Mouse (Mus musculus): ENCODE results near the gene Gps2. TPM values are rescaled to one million over a fixed set of nuclear protein-coding genes. Genes with fewer than 3 reads are reported as not detected.
A peak's percentile ranks its signal among the peaks of the same experiment; 100 is the strongest.

Gene Gps2
- total and polyA plus RNA-seq, 3 experiments = 25.0 to 73.6 (median 29.4) TPM

DNA sequence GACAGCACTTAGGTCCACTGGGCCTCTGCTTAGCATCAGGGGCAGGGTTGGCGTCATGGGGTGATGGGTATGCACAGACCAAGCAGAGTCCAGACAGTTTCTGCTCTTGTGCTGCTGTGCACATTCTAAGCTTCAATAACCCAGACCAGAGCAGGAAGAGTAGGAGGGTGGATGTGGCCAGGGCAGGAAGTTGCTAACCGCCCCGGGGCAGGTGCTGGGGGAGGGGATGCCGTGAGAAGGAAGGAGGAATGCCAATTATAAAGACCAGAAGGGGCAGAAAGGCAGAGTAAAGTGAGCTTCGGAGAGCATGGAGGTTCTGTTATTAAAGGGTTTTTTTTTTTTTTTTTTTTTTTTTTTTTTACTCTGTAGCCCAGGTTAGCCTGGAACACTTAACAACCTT is 19.0 kb upstream of the Gps2 start:
- Histone ChIP-seq H3K4me3 (replicated peaks in 1 of 3; ENCODE audit: low read depth in 2 of 3, low read length in 2 of 3, poor library complexity in 1 of 3) (peak overlapping the region; percentile 53 to 65 (median 63)), H3K4me2 (ENCODE audit: insufficient read depth, low read depth, poor library complexity, severe bottlenecking) (peak overlapping the region; percentile 46), H3K27ac (ENCODE audit: insufficient read depth, low read depth) (peak overlapping the region; percentile 37), H3K27me3 (replicated peaks) (no peaks in the 10 kb centered on the region), H3K36me3 (replicated peaks in 1 of 2; ENCODE audit: control insufficient read depth in 1 of 2, insufficient read depth in 1 of 2, low read length in 1 of 2) (peaks cover 3 to 31% of the 10 kb centered on the region in 2 experiments), H3K9ac (ENCODE audit: insufficient read depth, low read depth) (peak overlapping the region; percentile 74), H3K79me2 (replicated peaks; ENCODE audit: control insufficient read depth, extremely low read depth, insufficient read depth, poor library complexity, severe bottlenecking) (no peaks in the 10 kb centered on the region), H3K4me1 (ENCODE audit: control insufficient read depth in 1 of 2, insufficient read depth in 2 of 2) (peaks cover 5 to 30% of the 10 kb centered on the region in 2 experiments; a peak in 3 of 4 replicates), H3K9me3 (replicated peaks; ENCODE audit: low read length) (no peaks in the 10 kb centered on the region)
- peak; percentile 84 for DNase-seq (ENCODE audit: extremely low read depth)
- dilution Hi-C loops (cut with MboI; ENCODE audit: extremely low pct_ligation_motif_present, extremely low pct_unique_long_range_greater_than_20kb, low sequenced_read_pairs) (no loop called here), in situ Hi-C loops (cut with MboI; ENCODE audit: low pct_ligation_motif_present, low pct_unique_long_range_greater_than_20kb, low sequenced_read_pairs) (no loop called here)
- TF ChIP-seq JUN (IDR thresholded peaks at IDR 0.05; ENCODE audit: insufficient read depth, low read depth, low read length) (no peak), ELF1 (IDR thresholded peaks at IDR 0.05; ENCODE audit: low read depth, low read length) (peak; percentile 77), MYC (IDR thresholded peaks at IDR 0.05; ENCODE audit: low read depth, low read length) (no peak), POLR2A (IDR thresholded peaks at IDR 0.05; ENCODE audit: low read depth, low read length) (peak; percentile 51), ZC3H11A (IDR thresholded peaks at IDR 0.05; ENCODE audit: low read depth, low read length) (no peak), TBP (conservative IDR thresholded peaks at IDR 0.05; ENCODE audit: low read depth, low read length) (peak; percentile 65; the same call in 1 of the 2 replicates), MEF2A (IDR thresholded peaks at IDR 0.05; ENCODE audit: borderline replicate concordance, low read depth, low read length) (no peak), HCFC1 (IDR thresholded peaks at IDR 0.05; ENCODE audit: low read depth, low read length) (0 out of 2 replicates have a peak, but pooled peaks have one; percentile 9), NRF1 (IDR thresholded peaks at IDR 0.05; ENCODE audit: low read depth, low read length) (no peak), ZNF384 (IDR thresholded peaks at IDR 0.05; ENCODE audit: low read depth, low read length) (peak; percentile 82), SIN3A (IDR thresholded peaks at IDR 0.05; ENCODE audit: low read length) (peak; percentile 51; the same call in 1 of the 2 replicates), CHD2 (IDR thresholded peaks at IDR 0.05; ENCODE audit: low read length) (peak; percentile 85; the same call in 1 of the 2 replicates), USF2 (conservative IDR thresholded peaks at IDR 0.05; ENCODE audit: low read depth, low read length) (no peak), KAT2A (IDR thresholded peaks at IDR 0.05; ENCODE audit: insufficient replicate concordance, low read length) (no peak), CTCF (conservative IDR thresholded peaks at IDR 0.05 in 1 of 2, IDR thresholded peaks at IDR 0.05 in 1 of 2; ENCODE audit: low read depth in 2 of 2, low read length in 2 of 2) (no peak), GABPA (IDR thresholded peaks at IDR 0.05; ENCODE audit: insufficient replicate concordance, low read depth, low read length) (no peak), TCF12 (IDR thresholded peaks at IDR 0.05; ENCODE audit: low read depth, low read length) (no peak), ETS1 (conservative IDR thresholded peaks at IDR 0.05; ENCODE audit: low read depth, low read length) (no peak), MXI1 (IDR thresholded peaks at IDR 0.05; ENCODE audit: low read depth, low read length) (no peak; the same call in 1 of the 2 replicates), POLR2AphosphoS2 (IDR thresholded peaks at IDR 0.05; ENCODE audit: low read depth, low read length) (no peak), BHLHE40 (IDR thresholded peaks at IDR 0.05; ENCODE audit: low read depth, low read length) (peak; percentile 42; the same call in 1 of the 2 replicates), RCOR1 (conservative IDR thresholded peaks at IDR 0.05; ENCODE audit: low read depth, low read length) (no peak), MAX (IDR thresholded peaks at IDR 0.05; ENCODE audit: low read length) (0 out of 2 replicates have a peak, but pooled peaks have one; percentile 12)
